Mouse (Mus musculus): ENCODE measurements at regions not wholly inside any gene's neighbourhood (a gene's known extent, or its start where the extent isn't known, plus 50 kb on each side); places are given as distances from the start of the nearest gene placed in this dataset.

GRCm38 (mm10) chr15:31087607-31088006, 136.5 kb upstream of the Dap start:
- Histone ChIP-seq H3K36me3 (replicated peaks; ENCODE audit: control insufficient read depth, insufficient read depth) (no peaks in the 10 kb centered on the region), H3K9ac (no peak overlapping the region), H3K4me3 (replicated peaks; ENCODE audit: low read length) (no peak overlapping the region), H3K27me3 (ENCODE audit: control insufficient read depth, insufficient read depth, low read length) (no peaks in the 10 kb centered on the region), H3K4me2 (replicated peaks) (no peak overlapping the region), H3K9me3 (ENCODE audit: control insufficient read depth, low read length) (no peaks in the 10 kb centered on the region), H3K4me1 (replicated peaks; ENCODE audit: control insufficient read depth, insufficient read depth, low read length) (no peaks in the 10 kb centered on the region), H3K27ac (no peak overlapping the region)
- ATAC-seq (ENCODE audit: low FRiP score) (no peak), DNase-seq (ENCODE audit: low spot score) (peak; percentile 55)
- WGBS, result 75% methylated on average over 1 of the region's 1 CpGs

- no peak overlapping the region for H3K27ac ChIP-seq
Observed at GRCm38 (mm10) chr15:31091916-31092570, 132.1 kb upstream of the Dap start.

GRCm38 (mm10) chr15:31096206-31096605, 127.9 kb upstream of the Dap start:
- Histone ChIP-seq H3K27me3 (ENCODE audit: control insufficient read depth, insufficient read depth, low read length) (no peaks in the 10 kb centered on the region), H3K9ac (no peak overlapping the region), H3K9me3 (ENCODE audit: control insufficient read depth, low read length) (no peaks in the 10 kb centered on the region), H3K36me3 (replicated peaks; ENCODE audit: control insufficient read depth, insufficient read depth) (no peaks in the 10 kb centered on the region), H3K27ac (no peak overlapping the region), H3K4me2 (replicated peaks) (no peak overlapping the region), H3K4me3 (replicated peaks; ENCODE audit: low read length) (no peak overlapping the region), H3K4me1 (replicated peaks; ENCODE audit: control insufficient read depth, insufficient read depth, low read length) (no peaks in the 10 kb centered on the region)
- ATAC-seq (ENCODE audit: low FRiP score) (no peak), DNase-seq (ENCODE audit: low spot score) (no peak)
- 93% methylated on average over 7 of the region's 7 CpGs for WGBS

More at GRCm38 (mm10) chr15:31091916-31092570, 132.1 kb upstream of the Dap start:
- no peak overlapping the region for H3K9ac ChIP-seq
- DNase-seq (ENCODE audit: low spot score) (peak; percentile 40), ATAC-seq (ENCODE audit: low FRiP score) (no peak)
- no peak overlapping the region for H3K4me3 ChIP-seq (replicated peaks; ENCODE audit: low read length)
- WGBS, result 74% methylated on average over 5 of the region's 5 CpGs
- H3K9me3 ChIP-seq (ENCODE audit: control insufficient read depth, low read length), result no peaks in the 10 kb centered on the region
- no peaks in the 10 kb centered on the region for H3K36me3 ChIP-seq (replicated peaks; ENCODE audit: control insufficient read depth, insufficient read depth)
- H3K27me3 ChIP-seq (ENCODE audit: control insufficient read depth, insufficient read depth, low read length), result no peaks in the 10 kb centered on the region
- H3K4me2 ChIP-seq (replicated peaks), result no peak overlapping the region
- H3K4me1 ChIP-seq (replicated peaks; ENCODE audit: control insufficient read depth, insufficient read depth, low read length), result no peaks in the 10 kb centered on the region

GRCm38 (mm10) chr15:31097301-31097700, 126.8 kb upstream of the Dap start:
- Histone ChIP-seq H3K27ac (no peak overlapping the region), H3K9ac (no peak overlapping the region), H3K27me3 (ENCODE audit: control insufficient read depth, insufficient read depth, low read length) (no peaks in the 10 kb centered on the region), H3K36me3 (replicated peaks; ENCODE audit: control insufficient read depth, insufficient read depth) (no peaks in the 10 kb centered on the region), H3K9me3 (ENCODE audit: control insufficient read depth, low read length) (no peaks in the 10 kb centered on the region), H3K4me1 (replicated peaks; ENCODE audit: control insufficient read depth, insufficient read depth, low read length) (no peaks in the 10 kb centered on the region), H3K4me2 (replicated peaks) (no peak overlapping the region), H3K4me3 (replicated peaks; ENCODE audit: low read length) (no peak overlapping the region)
- no peak for ATAC-seq (ENCODE audit: low FRiP score)
- no peak for DNase-seq (ENCODE audit: low spot score)
- whole genome bisulfite sequencing, result 85% methylated on average over 4 of the region's 4 CpGs

- H3K4me1 ChIP-seq (replicated peaks; ENCODE audit: control insufficient read depth, insufficient read depth, low read length), result no peaks in the 10 kb centered on the region
- no peak overlapping the region for H3K4me3 ChIP-seq (replicated peaks; ENCODE audit: low read length)
- H3K27ac ChIP-seq, result no peak overlapping the region
- H3K9me3 ChIP-seq (ENCODE audit: control insufficient read depth, low read length), result no peaks in the 10 kb centered on the region
- 71% methylated on average over 4 of the region's 4 CpGs for WGBS
- no peaks in the 10 kb centered on the region for H3K36me3 ChIP-seq (replicated peaks; ENCODE audit: control insufficient read depth, insufficient read depth)
- no peak overlapping the region for H3K9ac ChIP-seq
- no peak overlapping the region for H3K4me2 ChIP-seq (replicated peaks)
- no peaks in the 10 kb centered on the region for H3K27me3 ChIP-seq (ENCODE audit: control insufficient read depth, insufficient read depth, low read length)
- no peak for ATAC-seq (ENCODE audit: low FRiP score)
- no peak for DNase-seq (ENCODE audit: low spot score)
Observed at GRCm38 (mm10) chr15:31104743-31105142, 119.4 kb upstream of the Dap start.

- Histone ChIP-seq H3K4me3 (replicated peaks; ENCODE audit: low read length) (no peak overlapping the region), H3K4me1 (replicated peaks; ENCODE audit: control insufficient read depth, insufficient read depth, low read length) (no peaks in the 10 kb centered on the region), H3K4me2 (replicated peaks) (no peak overlapping the region), H3K9me3 (ENCODE audit: control insufficient read depth, low read length) (no peaks in the 10 kb centered on the region), H3K27me3 (ENCODE audit: control insufficient read depth, insufficient read depth, low read length) (no peaks in the 10 kb centered on the region), H3K27ac (no peak overlapping the region), H3K36me3 (replicated peaks; ENCODE audit: control insufficient read depth, insufficient read depth) (no peaks in the 10 kb centered on the region), H3K9ac (no peak overlapping the region)
- DNase-seq (ENCODE audit: low spot score) (no peak), ATAC-seq (ENCODE audit: low FRiP score) (no peak)
- WGBS, result 67% methylated on average over 9 of the region's 9 CpGs
Observed at GRCm38 (mm10) chr15:31106907-31107306, 117.2 kb upstream of the Dap start.

GRCm38 (mm10) chr15:31113216-31113615, 110.9 kb upstream of the Dap start:
- Histone ChIP-seq H3K4me2 (replicated peaks) (no peak overlapping the region), H3K4me3 (replicated peaks; ENCODE audit: low read length) (no peak overlapping the region), H3K4me1 (replicated peaks; ENCODE audit: control insufficient read depth, insufficient read depth, low read length) (no peaks in the 10 kb centered on the region), H3K27ac (no peak overlapping the region), H3K9me3 (ENCODE audit: control insufficient read depth, low read length) (no peaks in the 10 kb centered on the region), H3K27me3 (ENCODE audit: control insufficient read depth, insufficient read depth, low read length) (no peaks in the 10 kb centered on the region), H3K9ac (no peak overlapping the region), H3K36me3 (replicated peaks; ENCODE audit: control insufficient read depth, insufficient read depth) (no peaks in the 10 kb centered on the region)
- WGBS, result 68% methylated on average over 1 of the region's 1 CpGs
- DNase-seq (ENCODE audit: low spot score), result no peak
- ATAC-seq (ENCODE audit: low FRiP score), result no peak

GRCm38 (mm10) chr15:31117338-31117737, 106.8 kb upstream of the Dap start:
- H3K27me3 ChIP-seq (ENCODE audit: control insufficient read depth, insufficient read depth, low read length), result no peaks in the 10 kb centered on the region
- no peak for DNase-seq (ENCODE audit: low spot score)
- H3K4me1 ChIP-seq (replicated peaks; ENCODE audit: control insufficient read depth, insufficient read depth, low read length), result 0 out of 2 replicates have a peak, but pooled peaks cover 6% of the 10 kb centered on the region
- no peak overlapping the region for H3K27ac ChIP-seq
- no peak overlapping the region for H3K4me2 ChIP-seq (replicated peaks)
- H3K9ac ChIP-seq, result no peak overlapping the region
- H3K4me3 ChIP-seq (replicated peaks; ENCODE audit: low read length), result no peak overlapping the region
- H3K9me3 ChIP-seq (ENCODE audit: control insufficient read depth, low read length), result no peaks in the 10 kb centered on the region
- no peak for ATAC-seq (ENCODE audit: low FRiP score)
- no peaks in the 10 kb centered on the region for H3K36me3 ChIP-seq (replicated peaks; ENCODE audit: control insufficient read depth, insufficient read depth)

- 0 out of 2 replicates have a peak overlapping the region, but pooled peaks have one; percentile 21 for H3K27ac ChIP-seq
- H3K36me3 ChIP-seq (replicated peaks; ENCODE audit: control insufficient read depth, insufficient read depth), result no peaks in the 10 kb centered on the region
- DNase-seq (ENCODE audit: low spot score) (no peak), ATAC-seq (ENCODE audit: low FRiP score) (no peak)
- no peak overlapping the region for H3K4me3 ChIP-seq (replicated peaks; ENCODE audit: low read length)
- H3K4me1 ChIP-seq (replicated peaks; ENCODE audit: control insufficient read depth, insufficient read depth, low read length), result 0 out of 2 replicates have a peak, but pooled peaks cover 6% of the 10 kb centered on the region
- WGBS, result 30% methylated on average over 6 of the region's 6 CpGs
- H3K9me3 ChIP-seq (ENCODE audit: control insufficient read depth, low read length), result no peaks in the 10 kb centered on the region
- no peak overlapping the region for H3K4me2 ChIP-seq (replicated peaks)
- no peak overlapping the region for H3K9ac ChIP-seq
- H3K27me3 ChIP-seq (ENCODE audit: control insufficient read depth, insufficient read depth, low read length), result no peaks in the 10 kb centered on the region
Observed at GRCm38 (mm10) chr15:31120147-31120546, 104.0 kb upstream of the Dap start.

GRCm38 (mm10) chr15:31125784-31126183, 98.3 kb upstream of the Dap start:
- ATAC-seq (ENCODE audit: low FRiP score), result no peak
- no peak for DNase-seq (ENCODE audit: low spot score)
- Histone ChIP-seq H3K9ac (no peak overlapping the region), H3K27me3 (ENCODE audit: control insufficient read depth, insufficient read depth, low read length) (no peaks in the 10 kb centered on the region), H3K4me3 (replicated peaks; ENCODE audit: low read length) (no peak overlapping the region), H3K4me2 (replicated peaks) (no peak overlapping the region), H3K4me1 (replicated peaks; ENCODE audit: control insufficient read depth, insufficient read depth, low read length) (no peaks in the 10 kb centered on the region), H3K9me3 (ENCODE audit: control insufficient read depth, low read length) (no peaks in the 10 kb centered on the region), H3K36me3 (replicated peaks; ENCODE audit: control insufficient read depth, insufficient read depth) (no peaks in the 10 kb centered on the region), H3K27ac (no peak overlapping the region)
- 96% methylated on average over 1 of the region's 1 CpGs for WGBS
